Comparison of ENCODE assay signal across 20 mouse cellular contexts in genomic region chr11:49723281-49723680, GRCm38 (mm10). TPM values are rescaled to one million over a fixed set of nuclear protein-coding genes. Genes with fewer than 3 reads are reported as not detected.
DNase-seq lines count a peak whose midpoint lies in the region; ATAC-seq and TF ChIP-seq lines count a peak whose summit lies in the region.
"Had no signal": no experiment of that assay in that cellular context is flagged by ENCODE, and none has a peak within 500 bp of the region (broad histone marks: within the 10 kb centered on the region; RNA-seq: fewer than 3 reads in every experiment).

No protein-coding gene starts in this region.

- H3K27me3 ChIP-seq in heart, postnatal 0 days (ENCODE audit: control insufficient read depth, insufficient read depth, low read length), result no peaks in the 10 kb centered on the region
- no peaks in the 10 kb centered on the region for H3K27me3 ChIP-seq in myocyte (ENCODE audit: control insufficient read depth, insufficient read depth, insufficient read length)
- H3K27me3 ChIP-seq: limb, embryonic 12.5 days; stomach, embryonic 15.5 days had no signal

- TF ChIP-seq EP300 in heart, postnatal 0 days (IDR thresholded peaks at IDR 0.05; ENCODE audit: low read depth), result no peak

- H3K4me3 ChIP-seq in heart, postnatal 0 days (ENCODE audit: low read depth, low read length), result no peak overlapping the region
- H3K4me3 ChIP-seq in myocyte, result no peak overlapping the region
- H3K4me3 ChIP-seq: limb, embryonic 12.5 days; stomach, embryonic 15.5 days had no signal

- H3ac ChIP-seq in myocyte (ENCODE audit: control insufficient read depth, insufficient read length), result no peak overlapping the region

- DNase-seq in heart, postnatal 0 days (ENCODE audit: low spot score), result no peak
- DNase-seq in heart, adult 9 months (ENCODE audit: low spot score in 2 of 2), result no peak
- peak; percentile 69 for DNase-seq in 416B (ENCODE audit: low read depth)
- no peak for DNase-seq in adrenal gland, postnatal 4 days (ENCODE audit: low spot score in 2 of 2)
- no peak for DNase-seq in embryo, embryonic 10.5 days (ENCODE audit: low spot score)
- DNase-seq in left cerebral cortex, postnatal 36 days (ENCODE audit: low spot score in 2 of 2), result no peak
- DNase-seq: adrenal gland, postnatal 14 days; cerebellum, adult 9-11 months; gastrocnemius, postnatal 10 days; kidney, adult 9 months; layer of hippocampus, postnatal 36 days; lung, adult 18-20 months had no signal

- TF ChIP-seq POLR2A in myocyte (IDR thresholded peaks at IDR 0.05; ENCODE audit: insufficient read length, low read depth), result no peak

- H3K79me2 ChIP-seq in myocyte (ENCODE audit: control insufficient read depth, insufficient read depth), result no peaks in the 10 kb centered on the region

- peaks cover 5% of the 10 kb centered on the region for H3K4me1 ChIP-seq in heart, postnatal 0 days (ENCODE audit: control insufficient read depth, insufficient read depth)
- H3K4me1 ChIP-seq: limb, embryonic 12.5 days; stomach, embryonic 15.5 days had no signal

- H3K36me3 ChIP-seq in heart, postnatal 0 days (replicated peaks; ENCODE audit: control insufficient read depth, insufficient read depth, low read length), result no peaks in the 10 kb centered on the region
- no peaks in the 10 kb centered on the region for H3K36me3 ChIP-seq in myocyte (ENCODE audit: control insufficient read depth, insufficient read depth)
- H3K36me3 ChIP-seq: limb, embryonic 12.5 days; stomach, embryonic 15.5 days had no signal

- no peak for ATAC-seq in heart, postnatal 0 days (ENCODE audit: insufficient read depth, low read depth)
- peak; percentile 64 for ATAC-seq in common myeloid progenitor, adult 5-6 weeks (replicated peaks; ENCODE audit: low read depth, poor library complexity, severe bottlenecking)

- H3K9ac ChIP-seq in heart, postnatal 0 days (replicated peaks; ENCODE audit: low read depth, low read length), result no peak overlapping the region
- H3K9ac ChIP-seq: limb, embryonic 12.5 days; stomach, embryonic 15.5 days had no signal

- WGBS in heart, postnatal 0 days, result 65% methylated on average over 2 of the region's 2 CpGs

- no peaks in the 10 kb centered on the region for H3K9me3 ChIP-seq in heart, postnatal 0 days (replicated peaks; ENCODE audit: control insufficient read depth, low read length)
- H3K9me3 ChIP-seq: limb, embryonic 12.5 days; stomach, embryonic 15.5 days had no signal

- TF ChIP-seq CTCF in heart, postnatal 0 days (IDR thresholded peaks at IDR 0.05; ENCODE audit: low read depth), result no peak

- H3K4me2 ChIP-seq in heart, postnatal 0 days (ENCODE audit: low read depth, low read length), result no peak overlapping the region
- peak overlapping the region; percentile 59 for H3K4me2 ChIP-seq in myocyte (ENCODE audit: low read depth)
- H3K4me2 ChIP-seq: limb, embryonic 12.5 days; stomach, embryonic 15.5 days had no signal

- intact Hi-C loops in left cerebral cortex, postnatal 36 days (cut with DNase I), result no loop called here

- peak overlapping the region; percentile 46; the same call in 1 of the 2 replicates for H3K27ac ChIP-seq in heart, postnatal 0 days (ENCODE audit: low read depth)
- H3K27ac ChIP-seq: limb, embryonic 12.5 days; macrophage; stomach, embryonic 15.5 days had no signal

TF ChIP-seq in myocyte, 11 proteins besides CTCF, POLR2A, EP300 and RAD21:
- TF ChIP-seq TCF3 (IDR thresholded peaks at IDR 0.05; ENCODE audit: insufficient read length, low read depth) (no peak), SRF (IDR thresholded peaks at IDR 0.05; ENCODE audit: control insufficient read depth, insufficient read length, low read depth) (no peak), MYOD1 (IDR thresholded peaks at IDR 0.05; ENCODE audit: control insufficient read depth in 1 of 3, insufficient read length in 2 of 3, low read depth in 2 of 3) (no peak), REST (IDR thresholded peaks at IDR 0.05; ENCODE audit: insufficient read depth, insufficient read length) (no peak), USF1 (IDR thresholded peaks at IDR 0.05; ENCODE audit: low read depth) (no peak), MYOG (IDR thresholded peaks at IDR 0.05; ENCODE audit: control insufficient read depth in 1 of 3, insufficient read depth in 1 of 3, insufficient read length in 2 of 3, low read depth in 2 of 3) (no peak), CEBPB (IDR thresholded peaks at IDR 0.05; ENCODE audit: insufficient read depth, poor library complexity, severe bottlenecking) (no peak), POLR2AphosphoS2 (IDR thresholded peaks at IDR 0.05; ENCODE audit: insufficient read length, low read depth) (no peak), MAX (IDR thresholded peaks at IDR 0.05; ENCODE audit: low read depth) (no peak), TCF12 (IDR thresholded peaks at IDR 0.05; ENCODE audit: insufficient read depth, poor library complexity, severe bottlenecking) (no peak), E2F4 (IDR thresholded peaks at IDR 0.05; ENCODE audit: insufficient read depth) (no peak)

RNA-seq across cellular contexts. Expression of gene Cnot6, which starts 10.8 kb away (rescaled TPM):
- 21.4 and 36.6 TPM in 2 replicates for total RNA-seq in heart, postnatal 0 days (2014; rRNA removed; ENCODE audit: low replicate concordance)
- polyA plus RNA-seq in heart, postnatal 0 days (2015; fragmentation: Nextera tagmentation; extraction: Ambion mirVana), result 19.6 and 19.8 TPM in 2 replicates
- 96.7 and 119 TPM in 2 replicates for total RNA-seq in common myeloid progenitor, adult 5-6 weeks (2017)
- 12.1 TPM for polyA plus RNA-seq in myocyte (2012; fragmentation: generic; extraction: Trizol)
- 100 to 1,000 TPM in 1 of 2 experiments, 10 to 100 TPM in 1; 93.1 to 102 TPM for total RNA-seq in adrenal gland, postnatal 4 days (2021)
- 10 to 100 TPM; 44.3 to 55.0 TPM for total RNA-seq in left cerebral cortex, postnatal 36 days (2021)

RNA-seq across cellular contexts. Expression of gene Scgb3a1, which starts 59.9 kb away (rescaled TPM):
- total RNA-seq in heart, postnatal 0 days (2014; rRNA removed; ENCODE audit: low replicate concordance), result 2.0 and 82.4 TPM in 2 replicates
- polyA plus RNA-seq in heart, postnatal 0 days (2015; fragmentation: Nextera tagmentation; extraction: Ambion mirVana), result 2.0 and 301 TPM in 2 replicates
- not detected in 2 replicates for total RNA-seq in common myeloid progenitor, adult 5-6 weeks (2017)
- polyA plus RNA-seq in myocyte (2012; fragmentation: generic; extraction: Trizol), result not detected
- total RNA-seq in adrenal gland, postnatal 4 days (2021), result not detected
- total RNA-seq in left cerebral cortex, postnatal 36 days (2021), result under 1 TPM in 1 of 2 experiments, not detected in 1; 0.99 TPM
- total RNA-seq: adrenal gland, postnatal 14 days; gastrocnemius, postnatal 10 days; layer of hippocampus, postnatal 36 days; neutrophil, adult 5-6 weeks had no signal
- polyA plus RNA-seq: C2C12; embryonic facial prominence, embryonic 11.5 days; limb, embryonic 12.5 days; macrophage; stomach, embryonic 15.5 days had no signal
